Mouse (Mus musculus) thymus, adult 2 months (tissue): ENCODE data around the gene Nectin3. TPM values are rescaled to one million over a fixed set of nuclear protein-coding genes. Genes with fewer than 3 reads are reported as not detected.
A peak's percentile ranks its signal among the peaks of the same experiment; 100 is the strongest.

Experiments
- DNase-seq: peaks from one replicate; pipeline ENCODE4 v3.0.0; 2021
- H3K27ac ChIP-seq: fragments of 200-500 bp; 2 replicates; pipeline ENCODE4 v1.5.1; 2012; ENCODE audit warnings: low read length, control low read depth; ENCODE audit not compliant: control insufficient read depth, insufficient read depth
- H3K27me3 ChIP-seq: fragments of 200-500 bp; 2 replicates; pipeline ENCODE4 v1.6.1; 2012; ENCODE audit warnings: mild to moderate bottlenecking, low read length, moderate library complexity, mixed read lengths; ENCODE audit not compliant: control insufficient read depth, insufficient read depth
- H3K36me3 ChIP-seq: fragments of 200-500 bp; 2 replicates; pipeline ENCODE4 v1.6.1; 2012; ENCODE audit warnings: mild to moderate bottlenecking, low read length, moderate library complexity; ENCODE audit not compliant: control insufficient read depth, insufficient read depth
- H3K4me1 ChIP-seq: fragments of 200-500 bp; replicated peaks from 2 replicates; pipeline ENCODE4 v1.6.1; 2012; ENCODE audit warnings: low read length; ENCODE audit not compliant: control insufficient read depth, insufficient read depth
- H3K4me3 ChIP-seq: fragments of 200-500 bp; 2 replicates; pipeline ENCODE4 v1.5.1; 2012; ENCODE audit warnings: mild to moderate bottlenecking, low read length, control low read depth, moderate library complexity; ENCODE audit not compliant: control insufficient read depth, insufficient read depth
- CTCF ChIP-seq: fragments of 200-500 bp; IDR thresholded peaks from 2 replicates; pipeline ENCODE4 v1.5.1; 2012; ENCODE audit warnings: mild to moderate bottlenecking, control low read depth, low read length, moderate library complexity, borderline replicate concordance; ENCODE audit not compliant: control insufficient read depth, poor library complexity, insufficient read depth; ENCODE audit errors: extremely low read depth
- POLR2A ChIP-seq: fragments of 200-500 bp; IDR thresholded peaks from 2 replicates; pipeline ENCODE4 v1.6.1; 2012; ENCODE audit warnings: mild to moderate bottlenecking, low read length, control low read depth, moderate library complexity; ENCODE audit not compliant: control insufficient read depth, poor library complexity, insufficient read depth; ENCODE audit errors: extremely low read depth
- WGBS: fragments of 180-500 bp; shearing (Covaris S2); methylation state at CpG from one replicate; pipeline ENCODE4 v1.1.7; 2018; 5-methylcytosine and 5-hydroxymethylcytosine counted together
- polyA plus RNA-seq: library from polyadenylated mRNA; depleted of rRNA; stranded (reverse); fragments of >200 nt; gene quantifications from 2 replicates; pipeline ENCODE4 v1.2.3, GENCODE M21; 2012; rRNA removed

Nectin3 gene
- 0.94 and 1.5 TPM in 2 replicates for polyA plus RNA-seq

DNA sequence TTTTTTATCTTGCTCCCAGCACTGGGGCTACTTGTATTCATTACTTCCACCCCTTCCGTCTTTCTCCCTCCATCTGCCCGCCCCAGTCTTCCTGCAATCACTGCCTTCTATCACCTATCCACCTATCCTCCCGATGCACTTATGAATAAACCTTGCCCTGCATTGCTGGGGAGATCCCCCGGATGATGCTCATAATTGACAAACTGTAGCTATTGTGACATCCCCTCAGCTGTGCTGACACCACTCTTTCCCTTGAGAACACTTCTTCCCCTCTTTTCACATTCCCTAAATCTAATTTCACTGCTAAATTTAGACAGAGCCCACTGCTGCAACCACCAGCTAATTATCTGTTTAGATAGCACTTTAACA lies at the start of gene Nectin3:
TSS of gene Nectin3 (minus strand) at position 105 of the 369 bp plus-strand sequence.
- peaks cover 19% of the 10 kb centered on the region for H3K27me3 ChIP-seq
- TF ChIP-seq POLR2A, result no peak
- TF ChIP-seq CTCF, result no peak
- peak; percentile 1 for DNase-seq
- WGBS, result 22% methylated on average over 4 of the region's 4 CpGs
- peak within 1 kb of the TSS; percentile 60 for H3K4me3 ChIP-seq
- no peaks in the 10 kb centered on the region for H3K36me3 ChIP-seq
- H3K4me1 ChIP-seq, result peaks cover 14% of the 10 kb centered on the region
- H3K27ac ChIP-seq, result no peak within 1 kb of the TSS

DNA sequence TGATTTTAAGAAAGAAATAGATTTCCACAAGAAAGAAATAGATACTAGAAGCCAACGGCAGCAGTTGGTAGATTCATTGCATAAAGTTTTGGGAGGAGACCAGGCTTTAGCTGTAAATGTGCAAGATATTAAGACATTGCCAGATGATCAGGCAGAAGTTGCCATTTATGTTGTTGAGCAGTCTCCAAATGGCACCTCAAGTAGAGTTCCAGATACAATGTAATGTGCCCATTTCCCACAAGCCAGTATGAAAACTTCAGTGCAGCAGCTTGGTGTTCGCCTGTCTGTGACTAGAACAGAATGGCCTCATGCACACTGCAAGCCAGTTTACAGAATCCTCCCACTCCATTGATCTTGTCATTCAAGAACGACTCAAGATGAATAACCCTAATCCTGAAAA lies 39.8 kb upstream of the Nectin3 start:
- Histone ChIP-seq H3K36me3 (no peaks in the 10 kb centered on the region), H3K27ac (no peak overlapping the region), H3K4me3 (no peak overlapping the region), H3K4me1 (no peaks in the 10 kb centered on the region), H3K27me3 (no peaks in the 10 kb centered on the region)
- WGBS, result 95% methylated on average over 3 of the region's 3 CpGs
- DNase-seq, result no peak
- TF ChIP-seq POLR2A (no peak), CTCF (no peak)

DNA sequence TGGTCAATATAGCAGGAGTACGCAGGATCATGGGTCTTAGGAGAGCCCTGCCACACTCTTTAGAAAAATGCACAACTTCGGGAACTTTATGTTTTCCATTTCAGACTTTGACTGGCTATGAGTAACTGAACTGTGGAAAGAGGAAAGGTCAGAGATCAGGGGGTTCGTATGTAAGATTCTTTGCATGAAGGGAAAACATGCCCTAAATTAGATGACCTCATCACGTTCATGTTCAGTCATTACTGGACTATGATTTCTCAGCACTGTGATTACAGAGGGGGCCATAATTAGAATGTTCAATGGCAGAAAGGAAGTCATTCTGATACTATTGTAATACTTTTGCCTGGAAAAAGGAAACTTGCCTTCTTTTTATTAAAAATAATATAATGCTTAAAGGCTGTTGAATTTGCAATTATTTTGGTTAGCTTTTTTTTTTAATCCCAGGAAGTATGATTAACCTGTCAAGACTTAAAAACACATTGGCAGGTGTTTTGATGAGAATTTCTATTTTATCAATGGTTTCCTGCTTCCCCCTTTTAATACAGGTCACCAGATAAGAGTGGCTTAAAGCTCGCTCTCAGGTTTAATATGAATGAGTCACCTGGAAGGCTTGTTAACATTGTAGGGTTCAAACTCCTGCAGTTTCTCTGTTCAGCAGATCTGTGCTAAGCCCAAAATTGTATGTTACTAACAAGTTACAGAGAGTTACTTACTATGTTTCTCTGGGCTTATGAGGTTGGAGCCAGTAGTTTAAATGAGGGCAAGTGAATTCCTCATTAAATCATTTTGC lies 34.3 kb upstream of the Nectin3 start:
- DNase-seq, result no peak
- WGBS, result 93% methylated on average over 5 of the region's 5 CpGs
- H3K27me3 ChIP-seq, result no peaks in the 10 kb centered on the region
- no peak overlapping the region for H3K4me3 ChIP-seq
- no peaks in the 10 kb centered on the region for H3K4me1 ChIP-seq
- no peak overlapping the region for H3K27ac ChIP-seq
- no peaks in the 10 kb centered on the region for H3K36me3 ChIP-seq
- TF ChIP-seq CTCF, result no peak
- no peak for TF ChIP-seq POLR2A

DNA sequence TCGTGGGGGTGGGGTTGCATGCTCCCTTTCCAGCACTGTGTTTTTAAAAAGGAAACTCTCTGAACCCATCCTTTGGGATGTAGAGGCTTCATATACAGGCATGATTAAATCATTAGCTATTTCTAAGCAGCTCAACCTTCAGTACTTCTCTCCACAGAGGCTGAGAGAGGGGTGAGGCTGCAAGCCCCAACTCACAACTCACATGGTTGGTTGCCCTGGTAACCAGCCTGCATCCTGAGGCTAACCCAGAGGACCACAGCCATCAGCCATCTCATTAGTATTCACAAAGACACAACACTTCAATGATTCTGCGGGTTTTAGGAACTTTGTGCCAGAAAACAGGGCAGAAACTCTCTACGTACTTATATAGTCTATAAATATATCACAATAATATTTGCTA lies 32.7 kb upstream of the Nectin3 start:
- 72% methylated on average over 3 of the region's 3 CpGs for WGBS
- Histone ChIP-seq H3K4me3 (no peak overlapping the region), H3K4me1 (no peaks in the 10 kb centered on the region), H3K27ac (no peak overlapping the region), H3K36me3 (no peaks in the 10 kb centered on the region), H3K27me3 (no peaks in the 10 kb centered on the region)
- DNase-seq, result no peak
- no peak for TF ChIP-seq POLR2A
- no peak for TF ChIP-seq CTCF

DNA sequence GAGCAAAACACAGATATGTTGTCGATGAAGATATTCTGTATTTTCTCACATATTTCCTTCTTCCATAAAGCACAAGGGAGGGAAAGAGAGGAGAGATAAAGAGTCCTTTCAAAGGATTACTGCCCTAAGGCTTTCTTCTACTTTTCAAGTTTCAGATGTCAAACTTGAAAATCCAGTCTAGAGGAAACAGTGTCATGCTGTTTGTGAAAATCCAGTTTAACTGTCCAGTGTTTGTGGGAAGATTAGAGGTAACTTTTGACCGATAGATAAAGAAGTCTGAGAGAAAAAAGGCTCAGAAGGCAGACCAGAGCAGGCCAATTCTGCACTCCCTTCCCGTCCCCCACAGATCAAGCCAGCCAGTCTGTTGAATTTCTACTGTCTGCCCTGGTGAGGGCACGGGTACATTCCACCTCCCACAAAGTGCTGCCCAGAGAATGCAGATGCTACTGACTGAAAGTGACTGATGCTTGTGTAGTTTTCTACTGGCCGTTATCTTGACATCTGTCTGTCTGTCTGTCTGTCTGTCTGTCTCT lies 22.6 kb upstream of the Nectin3 start:
- DNase-seq, result no peak
- Histone ChIP-seq H3K4me1 (no peaks in the 10 kb centered on the region), H3K27me3 (no peaks in the 10 kb centered on the region), H3K36me3 (no peaks in the 10 kb centered on the region), H3K27ac (no peak overlapping the region), H3K4me3 (no peak overlapping the region)
- WGBS, result 85% methylated on average over 5 of the region's 5 CpGs
- TF ChIP-seq CTCF, result no peak
- TF ChIP-seq POLR2A, result no peak

DNA sequence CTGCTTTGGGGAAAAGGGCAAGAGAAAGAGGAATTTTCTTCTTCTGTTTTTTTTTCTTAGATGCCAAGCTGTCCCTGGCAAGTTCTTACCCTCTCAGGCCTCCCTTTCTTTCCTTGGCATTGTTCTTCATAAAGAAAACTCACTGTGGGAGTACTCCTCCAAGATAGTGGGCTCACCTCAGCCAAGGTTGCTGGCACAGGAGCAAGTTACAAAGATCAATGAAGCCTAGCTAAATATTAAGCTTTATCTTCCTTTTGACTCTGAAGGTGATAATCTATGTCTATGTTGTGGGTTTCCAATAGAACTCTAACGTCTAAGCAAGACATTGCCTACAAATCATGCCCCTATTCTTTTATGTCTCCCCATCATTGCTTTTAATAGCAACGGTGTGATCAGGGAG lies 21.3 kb upstream of the Nectin3 start:
- TF ChIP-seq POLR2A (no peak), CTCF (no peak)
- Histone ChIP-seq H3K27ac (no peak overlapping the region), H3K4me3 (no peak overlapping the region), H3K36me3 (no peaks in the 10 kb centered on the region), H3K27me3 (no peaks in the 10 kb centered on the region), H3K4me1 (no peaks in the 10 kb centered on the region)
- 87% methylated on average over 2 of the region's 2 CpGs for WGBS
- no peak for DNase-seq
